Mouse (Mus musculus): ENCODE data around the gene Dnmt3c.
"Not testable (repeated sequence)": the region's sequence is repeated elsewhere in the genome, so short reads cannot be mapped to it uniquely, and the experiment has no call there.

The Dnmt3c gene

GRCm38 (mm10) chr2:153696352-153696751 is at the start of gene Dnmt3c:
Dnmt3c (plus strand) TSS chr2:153696652.
- in situ Hi-C loops (cut with MboI; ENCODE audit: low pct_unique_long_range_greater_than_20kb in 1 of 2, low sequenced_read_pairs in 2 of 2, unreplicated experiment in 1 of 2) = no loop called here

- in situ Hi-C loops (cut with MboI; ENCODE audit: low pct_unique_long_range_greater_than_20kb in 1 of 2, low sequenced_read_pairs in 2 of 2, unreplicated experiment in 1 of 2) = loop anchor here in 1 of 2 experiments (5.0 kb wide), 1 partner anchor 37 kb away; no protein-coding TSS in a partner anchor
Measured at GRCm38 (mm10) chr2:153648773-153649297, 47.6 kb upstream of the Dnmt3c start.

- in situ Hi-C loops (cut with MboI; ENCODE audit: low pct_unique_long_range_greater_than_20kb in 1 of 2, low sequenced_read_pairs in 2 of 2, unreplicated experiment in 1 of 2) = loop anchor here in 1 of 2 experiments (5.0 kb wide), 1 partner anchor 37 kb away; no protein-coding TSS in a partner anchor
Measured at GRCm38 (mm10) chr2:153649298-153650013, 47.0 kb upstream of the Dnmt3c start, which contains the start of gene Dnmt3b. Dnmt3b (plus strand) TSS chr2:153649450.

GRCm38 (mm10) chr2:153650014-153650687 is 46.3 kb upstream of the Dnmt3c start:
- in situ Hi-C loops (cut with MboI; ENCODE audit: low pct_unique_long_range_greater_than_20kb in 1 of 2, low sequenced_read_pairs in 2 of 2, unreplicated experiment in 1 of 2) = no loop called here

- in situ Hi-C loops (cut with MboI; ENCODE audit: low pct_unique_long_range_greater_than_20kb in 1 of 2, low sequenced_read_pairs in 2 of 2, unreplicated experiment in 1 of 2) = no loop called here
Measured at GRCm38 (mm10) chr2:153651681-153652080, 44.8 kb upstream of the Dnmt3c start.

- in situ Hi-C loops (cut with MboI; ENCODE audit: low pct_unique_long_range_greater_than_20kb in 1 of 2, low sequenced_read_pairs in 2 of 2, unreplicated experiment in 1 of 2) = not testable (repeated sequence)
Measured at GRCm38 (mm10) chr2:153657659-153658058, 38.8 kb upstream of the Dnmt3c start.

- in situ Hi-C loops (cut with MboI; ENCODE audit: low pct_unique_long_range_greater_than_20kb in 1 of 2, low sequenced_read_pairs in 2 of 2, unreplicated experiment in 1 of 2) = no loop called here
Measured at GRCm38 (mm10) chr2:153660616-153661015, 35.8 kb upstream of the Dnmt3c start.

- in situ Hi-C loops (cut with MboI; ENCODE audit: low pct_unique_long_range_greater_than_20kb in 1 of 2, low sequenced_read_pairs in 2 of 2, unreplicated experiment in 1 of 2) = no loop called here
Measured at GRCm38 (mm10) chr2:153665401-153665800, 31.1 kb upstream of the Dnmt3c start.

GRCm38 (mm10) chr2:153668754-153669376 is 27.6 kb upstream of the Dnmt3c start:
- in situ Hi-C loops (cut with MboI; ENCODE audit: low pct_unique_long_range_greater_than_20kb in 1 of 2, low sequenced_read_pairs in 2 of 2, unreplicated experiment in 1 of 2) = no loop called here

- in situ Hi-C loops (cut with MboI; ENCODE audit: low pct_unique_long_range_greater_than_20kb in 1 of 2, low sequenced_read_pairs in 2 of 2, unreplicated experiment in 1 of 2) = no loop called here
Measured at GRCm38 (mm10) chr2:153670111-153670510, 26.3 kb upstream of the Dnmt3c start.

- in situ Hi-C loops (cut with MboI; ENCODE audit: low pct_unique_long_range_greater_than_20kb in 1 of 2, low sequenced_read_pairs in 2 of 2, unreplicated experiment in 1 of 2) = no loop called here
Measured at GRCm38 (mm10) chr2:153672619-153673018, 23.8 kb upstream of the Dnmt3c start.

GRCm38 (mm10) chr2:153675364-153675763 is 21.1 kb upstream of the Dnmt3c start:
- in situ Hi-C loops (cut with MboI; ENCODE audit: low pct_unique_long_range_greater_than_20kb in 1 of 2, low sequenced_read_pairs in 2 of 2, unreplicated experiment in 1 of 2) = not testable (repeated sequence)

GRCm38 (mm10) chr2:153676944-153677343 is 19.5 kb upstream of the Dnmt3c start:
- in situ Hi-C loops (cut with MboI; ENCODE audit: low pct_unique_long_range_greater_than_20kb in 1 of 2, low sequenced_read_pairs in 2 of 2, unreplicated experiment in 1 of 2) = no loop called here

- in situ Hi-C loops (cut with MboI; ENCODE audit: low pct_unique_long_range_greater_than_20kb in 1 of 2, low sequenced_read_pairs in 2 of 2, unreplicated experiment in 1 of 2) = no loop called here
Measured at GRCm38 (mm10) chr2:153677550-153677949, 18.9 kb upstream of the Dnmt3c start.

- in situ Hi-C loops (cut with MboI; ENCODE audit: low pct_unique_long_range_greater_than_20kb in 1 of 2, low sequenced_read_pairs in 2 of 2, unreplicated experiment in 1 of 2) = no loop called here
Measured at GRCm38 (mm10) chr2:153679959-153680358, 16.5 kb upstream of the Dnmt3c start.

GRCm38 (mm10) chr2:153693413-153693812 is 3.0 kb upstream of the Dnmt3c start:
- in situ Hi-C loops (cut with MboI; ENCODE audit: low pct_unique_long_range_greater_than_20kb in 1 of 2, low sequenced_read_pairs in 2 of 2, unreplicated experiment in 1 of 2) = not testable (repeated sequence)

- in situ Hi-C loops (cut with MboI; ENCODE audit: low pct_unique_long_range_greater_than_20kb in 1 of 2, low sequenced_read_pairs in 2 of 2, unreplicated experiment in 1 of 2) = no loop called here
Measured at GRCm38 (mm10) chr2:153694462-153695085, 1.9 kb upstream of the Dnmt3c start.

- in situ Hi-C loops (cut with MboI; ENCODE audit: low pct_unique_long_range_greater_than_20kb in 1 of 2, low sequenced_read_pairs in 2 of 2, unreplicated experiment in 1 of 2) = loop anchor here in 1 of 2 experiments (25.0 kb wide), 1 partner anchor 234 kb away; the partner anchor contains the start of gene Bpifb4
Measured at GRCm38 (mm10) chr2:153703389-153703788, 6.9 kb downstream of the Dnmt3c start.
